Mouse (Mus musculus) c-Kit-positive CD71-positive TER-119-positive erythroid progenitor cells, embryonic 14.5 days (primary cell): ENCODE results near the gene Fhl2.

Source experiments
- DNase-seq: peaks from one replicate; pipeline ENCODE4 v3.0.0-alpha.2; 2013; ENCODE audit warnings: low spot score

The Fhl2 gene

DNA sequence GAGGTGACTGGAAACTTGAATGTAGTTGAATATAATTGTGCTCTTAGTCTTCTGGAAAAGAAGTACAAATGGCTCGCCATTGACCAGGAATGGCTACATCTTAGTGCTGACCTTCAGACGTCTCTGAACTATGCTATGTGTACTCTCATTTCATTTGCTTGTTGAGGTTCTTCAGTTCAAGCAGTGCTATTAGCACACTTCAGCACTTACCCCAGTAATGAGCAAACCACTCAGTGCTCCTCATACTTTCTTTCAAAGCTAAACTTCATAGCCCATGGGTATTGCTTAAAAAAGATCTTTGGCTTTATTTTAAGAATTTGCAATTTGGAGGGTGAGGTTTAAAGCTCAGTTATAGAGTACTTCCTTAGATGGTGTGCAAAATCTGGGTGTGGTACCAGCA is 88.1 kb downstream of the Fhl2 start:
- DNase-seq = no peak

DNA sequence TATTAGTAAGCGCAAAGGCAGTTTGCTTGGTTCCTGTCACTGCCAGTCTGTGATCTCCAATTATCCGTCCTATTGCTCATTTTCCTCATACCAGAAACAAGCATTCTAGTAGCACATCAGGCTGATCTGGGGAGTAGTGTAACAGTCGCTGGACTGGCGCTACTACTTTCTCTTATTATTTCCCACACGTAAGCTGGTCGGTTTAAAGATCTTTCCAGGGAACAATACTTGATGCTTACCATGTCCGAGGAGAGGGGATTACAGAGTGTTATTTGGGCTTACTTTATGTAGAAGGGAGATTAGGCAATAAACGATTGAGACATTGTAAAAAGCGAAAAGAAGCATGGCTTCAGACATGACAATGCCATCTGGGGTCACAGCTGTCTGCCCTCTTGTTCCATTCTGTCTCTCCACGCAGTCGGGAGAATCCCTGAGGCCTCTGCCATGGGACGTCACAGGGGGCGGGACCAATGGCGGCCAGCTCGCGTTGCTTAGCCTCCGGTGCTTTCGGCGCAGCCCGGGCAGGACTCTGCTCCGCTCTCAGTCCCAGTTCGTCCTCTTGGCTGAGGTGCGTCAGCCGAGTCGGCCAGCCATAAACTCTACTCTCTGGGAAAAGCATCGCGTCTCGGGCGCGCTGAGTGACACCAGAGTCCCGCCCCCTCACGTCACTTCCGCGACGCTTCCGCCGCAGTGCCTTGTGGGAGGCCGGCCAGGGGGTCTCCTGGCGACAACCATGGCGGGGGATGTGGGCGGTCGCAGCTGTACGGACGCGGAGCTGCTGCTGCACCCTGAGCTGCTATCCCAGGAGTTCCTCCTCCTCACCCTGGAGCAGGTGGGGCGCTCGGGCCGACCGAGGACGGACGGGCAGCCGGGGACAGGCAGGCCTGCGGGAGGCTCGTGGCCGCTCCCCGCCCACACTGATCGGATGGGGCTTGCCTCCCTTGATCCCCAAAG is 98.5 kb downstream of the Fhl2 start, which contains the start of the genes Tgfbrap1 and AI597479:
Tgfbrap1 (minus strand) TSS at position 607 of the 954 bp plus-strand sequence.
AI597479 (plus strand) TSS at position 680 of the 954 bp plus-strand sequence.
- DNase-seq = peak; percentile 87

- DNase-seq = no peak
Observed at GRCm38 (mm10) chr1:43094206-43094605, 102.6 kb downstream of the Fhl2 start.

- peak; percentile 33 for DNase-seq
Observed at GRCm38 (mm10) chr1:43092056-43093015, 104.4 kb downstream of the Fhl2 start.

- DNase-seq = peak; percentile 29
Observed at GRCm38 (mm10) chr1:43091306-43092055, 105.3 kb downstream of the Fhl2 start.

DNA sequence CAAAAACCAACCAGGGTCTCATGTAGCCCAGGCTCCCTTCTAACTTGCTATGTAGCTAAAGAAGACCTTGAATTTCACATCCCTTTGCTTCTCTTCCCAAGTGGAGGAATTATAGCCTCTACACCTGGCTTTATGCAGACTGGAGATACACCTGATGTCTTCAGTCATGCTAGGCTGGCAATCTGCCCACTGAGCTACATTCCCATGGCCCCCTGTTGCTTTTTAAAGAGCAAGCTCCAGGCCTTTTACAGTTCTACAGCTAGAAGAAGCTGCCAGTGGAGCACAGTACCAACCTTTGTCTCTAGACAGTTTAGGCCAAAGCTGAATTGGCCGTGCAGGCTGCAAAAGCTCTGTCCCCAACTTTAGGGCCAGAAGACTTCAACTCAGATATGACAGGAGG is 106.4 kb downstream of the Fhl2 start:
- DNase-seq = no peak

DNA sequence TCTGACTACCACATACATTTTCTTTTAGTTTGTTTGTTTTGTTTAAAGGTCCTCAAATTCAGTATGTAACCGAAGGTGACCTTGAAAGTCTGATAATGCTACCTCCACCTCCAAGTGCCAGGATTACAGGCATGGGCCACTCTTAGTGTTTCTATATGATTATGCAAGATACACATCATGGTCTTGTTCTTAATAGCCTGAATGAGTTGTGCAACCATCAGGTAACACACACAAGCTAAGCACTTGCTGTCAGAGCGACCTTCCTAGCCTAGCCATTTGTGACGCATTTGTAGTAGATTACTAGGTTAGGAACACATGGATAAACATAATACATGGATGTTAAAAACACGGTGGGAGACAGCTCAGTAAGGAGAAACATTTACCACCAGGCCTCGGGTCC is 113.8 kb downstream of the Fhl2 start:
- no peak for DNase-seq

DNA sequence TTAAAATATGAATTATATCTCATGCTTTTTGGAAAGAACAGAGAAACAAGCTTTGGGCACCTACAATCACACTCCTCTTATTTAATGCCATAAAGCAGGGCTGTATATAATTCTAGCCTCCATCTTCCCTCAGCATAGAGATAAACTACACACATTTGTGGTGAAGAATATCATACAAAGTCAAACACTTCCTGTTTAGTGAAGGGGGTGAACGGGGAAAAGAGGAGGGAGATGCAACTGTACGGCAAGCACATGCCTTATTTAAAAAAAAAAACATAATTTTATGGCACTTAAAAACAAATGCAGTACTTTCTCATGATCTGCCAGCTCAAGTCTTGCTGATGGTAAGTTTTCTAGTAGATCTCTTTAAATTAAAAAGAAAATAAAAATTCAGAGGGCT is 118.7 kb downstream of the Fhl2 start:
- no peak for DNase-seq

GRCm38 (mm10) chr1:43074791-43075190 is 122.0 kb downstream of the Fhl2 start:
- no peak for DNase-seq
